Mouse (Mus musculus) liver, embryonic 15.5 days (tissue): ENCODE results near the gene Actn3. TPM values are rescaled to one million over a fixed set of nuclear protein-coding genes. Genes with fewer than 3 reads are reported as not detected.

ENCODE experiments used
- ATAC-seq: fragments of 200-750 bp; cut with Nextera tagmentation; 2 replicates; pipeline ENCODE4 v1.8.0; 2017; ENCODE audit warnings: moderate number of reproducible peaks, mild to moderate bottlenecking, moderate library complexity; ENCODE audit not compliant: insufficient read depth
- H3K27ac ChIP-seq: fragments of 300-500 bp; sonication (generic); replicated peaks from 2 replicates; pipeline ENCODE4 v1.5.1; 2015; ENCODE audit warnings: mild to moderate bottlenecking, inconsistent platforms
- H3K27me3 ChIP-seq: fragments of 300-500 bp; sonication (generic); 2 replicates; pipeline ENCODE4 v1.6.1; 2015; ENCODE audit warnings: mild to moderate bottlenecking, inconsistent platforms
- H3K36me3 ChIP-seq: fragments of 300-500 bp; sonication (generic); replicated peaks from 2 replicates; pipeline ENCODE4 v1.6.1; 2015; ENCODE audit warnings: moderate library complexity, mild to moderate bottlenecking, inconsistent platforms
- H3K4me1 ChIP-seq: fragments of 300-500 bp; sonication (generic); replicated peaks from 2 replicates; pipeline ENCODE4 v1.6.1; 2015; ENCODE audit warnings: inconsistent platforms
- H3K4me2 ChIP-seq: fragments of 300-500 bp; sonication (generic); 2 replicates; pipeline ENCODE4 v1.6.1; 2015; ENCODE audit warnings: moderate library complexity, mild to moderate bottlenecking, inconsistent platforms
- H3K4me3 ChIP-seq: fragments of 300-500 bp; sonication (generic); replicated peaks from 2 replicates; pipeline ENCODE4 v1.5.1; 2015; ENCODE audit warnings: mild to moderate bottlenecking, inconsistent platforms
- H3K9ac ChIP-seq: fragments of 300-500 bp; sonication (generic); 2 replicates; pipeline ENCODE4 v1.6.1; 2015; ENCODE audit warnings: moderate library complexity, mild to moderate bottlenecking, inconsistent platforms
- H3K9me3 ChIP-seq: fragments of 300-500 bp; sonication (generic); replicated peaks from 2 replicates; pipeline ENCODE4 v1.6.1; 2016; ENCODE audit warnings: inconsistent platforms
- WGBS: fragments of 180-500 bp; shearing (Covaris S2); methylation state at CpG from one replicate; pipeline ENCODE4 v1.1.7; 2015; ENCODE audit warnings: mixed read lengths; ENCODE audit not compliant: insufficient replicate concordance; 5-methylcytosine and 5-hydroxymethylcytosine counted together
- polyA plus RNA-seq: library from polyadenylated mRNA; unstranded; fragments of >200 nt; fragmentation: Nextera tagmentation; extraction: Ambion mirVana; gene quantifications from 2 replicates; pipeline ENCODE4 v1.2.1, GENCODE M21; 2015

The Actn3 gene
- polyA plus RNA-seq, 1 experiment from 2014 or later = 1.2 TPM

- peak overlapping the region; percentile 72 for H3K9ac ChIP-seq
- H3K4me3 ChIP-seq = peak overlapping the region; percentile 83
- peak overlapping the region; percentile 72 for H3K4me2 ChIP-seq
- H3K27me3 ChIP-seq = no peaks in the 10 kb centered on the region
- no peaks in the 10 kb centered on the region for H3K36me3 ChIP-seq
- H3K4me1 ChIP-seq = peaks cover 32% of the 10 kb centered on the region
- peak overlapping the region; percentile 94 for H3K27ac ChIP-seq
- ATAC-seq = no peak; the same call in 1 of the 2 replicates
- H3K9me3 ChIP-seq = no peaks in the 10 kb centered on the region
- 3% methylated on average over 12 of the region's 12 CpGs for WGBS
These were observed 65.8 kb downstream of the Actn3 start for GRCm38 (mm10) chr19:4811909-4812242.

Other genes with a start within 250 kb of the Actn3 start
- gene Gm960, start 179.2 kb downstream of the Actn3 start, polyA plus RNA-seq = 0.40 and 0.71 TPM in 2 replicates
- gene Sptbn2, start 166.7 kb downstream of the Actn3 start, polyA plus RNA-seq = 0.05 and 0.10 TPM in 2 replicates
- 15.6 and 18.7 TPM in 2 replicates for gene Rbm4b, start 121.4 kb downstream of the Actn3 start, polyA plus RNA-seq
- gene Rbm4, start 84.0 kb downstream of the Actn3 start, polyA plus RNA-seq = 25.2 and 29.0 TPM in 2 replicates
- gene Gm21992, start 66.3 kb downstream of the Actn3 start, polyA plus RNA-seq = 11.6 and 12.7 TPM in 2 replicates
- 37.5 and 41.4 TPM in 2 replicates for gene Rbm14, start 66.3 kb downstream of the Actn3 start, polyA plus RNA-seq
- gene Ccs, start 38.6 kb downstream of the Actn3 start, polyA plus RNA-seq = 52.4 and 61.9 TPM in 2 replicates
- not detected in 2 replicates for gene Ccdc87, start 38.5 kb downstream of the Actn3 start, polyA plus RNA-seq
- gene Ctsf, start 22.8 kb downstream of the Actn3 start, polyA plus RNA-seq = 25.8 and 28.8 TPM in 2 replicates
- 9.7 and 10.9 TPM in 2 replicates for gene Zdhhc24, start 759 bp upstream of the Actn3 start, polyA plus RNA-seq
- gene Bbs1, start 28.7 kb upstream of the Actn3 start, polyA plus RNA-seq = 1.0 TPM in 2 replicates
- gene Dpp3, start 50.4 kb upstream of the Actn3 start, polyA plus RNA-seq = 46.0 and 47.8 TPM in 2 replicates
- 0.17 TPM in 2 replicates for gene Peli3, start 65.2 kb upstream of the Actn3 start, polyA plus RNA-seq
- 38.1 and 42.8 TPM in 2 replicates for gene Mrpl11, start 84.2 kb upstream of the Actn3 start, polyA plus RNA-seq
- gene Npas4, start 112.4 kb upstream of the Actn3 start, polyA plus RNA-seq = not detected in 2 replicates
- gene Slc29a2, start 146.0 kb upstream of the Actn3 start, polyA plus RNA-seq = 0.86 and 0.97 TPM in 2 replicates
- 8.9 TPM in 2 replicates for gene B4gat1, start 160.9 kb upstream of the Actn3 start, polyA plus RNA-seq
- 0.36 and 0.54 TPM in 2 replicates for gene AC124502.3, start 161.0 kb upstream of the Actn3 start, polyA plus RNA-seq
- 24.0 and 25.5 TPM in 2 replicates for gene Brms1, start 163.4 kb upstream of the Actn3 start, polyA plus RNA-seq
- gene Rin1, start 172.6 kb upstream of the Actn3 start, polyA plus RNA-seq = 0.17 and 0.38 TPM in 2 replicates
- gene Cd248, start 190.2 kb upstream of the Actn3 start, polyA plus RNA-seq = 3.2 and 3.7 TPM in 2 replicates
- 0.41 and 0.45 TPM in 2 replicates for gene Tmem151a, start 207.6 kb upstream of the Actn3 start, polyA plus RNA-seq
- 49.4 and 55.3 TPM in 2 replicates for gene Yif1a, start 210.6 kb upstream of the Actn3 start, polyA plus RNA-seq
- gene Cnih2, start 220.6 kb upstream of the Actn3 start, polyA plus RNA-seq = 0.68 and 0.83 TPM in 2 replicates
- 85.4 and 89.7 TPM in 2 replicates for gene Rab1b, start 229.2 kb upstream of the Actn3 start, polyA plus RNA-seq
- 1.7 and 2.7 TPM in 2 replicates for gene Klc2, start 240.7 kb upstream of the Actn3 start, polyA plus RNA-seq